Mouse (Mus musculus): ENCODE data around the gene Tspan5. TPM values are rescaled to one million over a fixed set of nuclear protein-coding genes. Genes with fewer than 3 reads are reported as not detected.

The Tspan5 gene
- polyA plus RNA-seq, 1 experiment from 2014 or later = 13.9 TPM

GRCm38 (mm10) chr3:138927437-138927836 lies 185.4 kb downstream of the Tspan5 start:
- Histone ChIP-seq H3K27me3 (ENCODE audit: control insufficient read depth, insufficient read depth, low read length) (no peaks in the 10 kb centered on the region), H3K4me2 (no peak overlapping the region), H3K4me1 (ENCODE audit: control insufficient read depth, insufficient read depth, low read length) (no peaks in the 10 kb centered on the region), H3K9ac (ENCODE audit: low read depth, low read length) (no peak overlapping the region), H3K27ac (ENCODE audit: low read depth, low read length) (no peak overlapping the region), H3K9me3 (replicated peaks; ENCODE audit: control insufficient read depth, low read length) (no peaks in the 10 kb centered on the region), H3K4me3 (ENCODE audit: low read depth, low read length) (no peak overlapping the region), H3K36me3 (ENCODE audit: control insufficient read depth, insufficient read depth, low read length) (peaks cover 12% of the 10 kb centered on the region; the same call in 1 of the 2 replicates)
- no peak for ATAC-seq (replicated peaks; ENCODE audit: insufficient number of reproducible peaks, low FRiP score, low TSS enrichment)
- WGBS (ENCODE audit: insufficient replicate concordance) = 91% methylated on average over 4 of the region's 4 CpGs

DNA sequence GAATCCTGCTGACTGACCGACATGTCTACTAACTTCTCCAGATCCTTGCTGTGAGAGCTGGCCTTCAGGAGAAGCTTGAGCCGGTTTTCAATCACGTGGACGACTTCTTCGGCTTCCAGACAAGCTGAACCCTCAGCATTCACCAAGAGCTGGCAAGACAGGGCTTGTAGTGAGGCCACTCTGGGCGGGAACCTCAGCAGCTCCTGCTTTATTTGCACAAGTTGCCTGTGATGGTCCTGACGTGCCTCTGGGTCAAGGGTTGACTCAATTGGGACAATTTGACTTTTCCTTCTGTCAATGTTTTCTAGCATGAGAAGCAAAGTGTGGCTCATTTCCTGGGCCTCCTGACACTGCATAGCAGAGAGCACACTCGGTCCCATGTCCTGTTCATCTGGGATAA lies 194.8 kb downstream of the Tspan5 start:
- Histone ChIP-seq H3K4me2 (no peak overlapping the region), H3K27me3 (ENCODE audit: control insufficient read depth, insufficient read depth, low read length) (no peaks in the 10 kb centered on the region), H3K36me3 (ENCODE audit: control insufficient read depth, insufficient read depth, low read length) (peaks cover 23% of the 10 kb centered on the region), H3K9me3 (replicated peaks; ENCODE audit: control insufficient read depth, low read length) (no peaks in the 10 kb centered on the region), H3K4me3 (ENCODE audit: low read depth, low read length) (no peak overlapping the region), H3K27ac (ENCODE audit: low read depth, low read length) (no peak overlapping the region), H3K9ac (ENCODE audit: low read depth, low read length) (no peak overlapping the region), H3K4me1 (ENCODE audit: control insufficient read depth, insufficient read depth, low read length) (no peaks in the 10 kb centered on the region)
- WGBS (ENCODE audit: insufficient replicate concordance) = 88% methylated on average over 8 of the region's 8 CpGs
- no peak for ATAC-seq (replicated peaks; ENCODE audit: insufficient number of reproducible peaks, low FRiP score, low TSS enrichment)

- Histone ChIP-seq H3K9ac (ENCODE audit: low read depth, low read length) (no peak overlapping the region), H3K27me3 (ENCODE audit: control insufficient read depth, insufficient read depth, low read length) (no peaks in the 10 kb centered on the region), H3K36me3 (ENCODE audit: control insufficient read depth, insufficient read depth, low read length) (peaks cover 24% of the 10 kb centered on the region), H3K4me1 (ENCODE audit: control insufficient read depth, insufficient read depth, low read length) (no peaks in the 10 kb centered on the region), H3K4me3 (ENCODE audit: low read depth, low read length) (no peak overlapping the region), H3K27ac (ENCODE audit: low read depth, low read length) (no peak overlapping the region), H3K9me3 (replicated peaks; ENCODE audit: control insufficient read depth, low read length) (no peaks in the 10 kb centered on the region), H3K4me2 (no peak overlapping the region)
- ATAC-seq (replicated peaks; ENCODE audit: insufficient number of reproducible peaks, low FRiP score, low TSS enrichment) = no peak
- WGBS (ENCODE audit: insufficient replicate concordance) = 94% methylated on average over 10 of the region's 10 CpGs
Observed at GRCm38 (mm10) chr3:138937241-138937640, 195.2 kb downstream of the Tspan5 start.

DNA sequence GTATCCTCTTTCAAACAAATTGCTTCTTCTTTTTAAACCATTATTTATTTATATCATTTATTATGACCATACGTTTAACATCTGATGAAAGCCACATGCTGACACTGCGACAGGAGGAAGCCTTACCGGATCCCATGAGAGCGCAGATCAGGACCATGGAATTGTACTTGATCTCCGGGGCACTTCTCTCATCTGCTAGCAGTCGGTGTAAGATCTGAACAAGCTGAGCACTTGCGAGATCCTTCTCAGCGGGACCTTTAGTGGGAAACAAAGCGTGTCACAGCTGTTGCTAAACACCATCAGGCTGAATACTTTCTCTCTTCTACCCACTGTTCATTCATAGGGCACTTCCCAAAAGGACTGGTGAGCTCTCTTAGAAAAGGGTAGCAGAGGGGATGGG lies 199.6 kb downstream of the Tspan5 start:
- H3K4me3 ChIP-seq (ENCODE audit: low read depth, low read length) = no peak overlapping the region
- no peak overlapping the region for H3K9ac ChIP-seq (ENCODE audit: low read depth, low read length)
- no peaks in the 10 kb centered on the region for H3K27me3 ChIP-seq (ENCODE audit: control insufficient read depth, insufficient read depth, low read length)
- no peaks in the 10 kb centered on the region for H3K4me1 ChIP-seq (ENCODE audit: control insufficient read depth, insufficient read depth, low read length)
- no peaks in the 10 kb centered on the region for H3K9me3 ChIP-seq (replicated peaks; ENCODE audit: control insufficient read depth, low read length)
- 74% methylated on average over 9 of the region's 9 CpGs for WGBS (ENCODE audit: insufficient replicate concordance)
- peaks cover 30% of the 10 kb centered on the region for H3K36me3 ChIP-seq (ENCODE audit: control insufficient read depth, insufficient read depth, low read length)
- no peak overlapping the region for H3K4me2 ChIP-seq
- no peak overlapping the region for H3K27ac ChIP-seq (ENCODE audit: low read depth, low read length)
- ATAC-seq (replicated peaks; ENCODE audit: insufficient number of reproducible peaks, low FRiP score, low TSS enrichment) = no peak

- no peak for ATAC-seq (replicated peaks; ENCODE audit: insufficient number of reproducible peaks, low FRiP score, low TSS enrichment)
- Histone ChIP-seq H3K4me2 (no peak overlapping the region), H3K36me3 (ENCODE audit: control insufficient read depth, insufficient read depth, low read length) (peaks cover 9% of the 10 kb centered on the region; the same call in 1 of the 2 replicates), H3K4me1 (ENCODE audit: control insufficient read depth, insufficient read depth, low read length) (peaks cover 4% of the 10 kb centered on the region; the same call in 1 of the 2 replicates), H3K27ac (ENCODE audit: low read depth, low read length) (no peak overlapping the region), H3K4me3 (ENCODE audit: low read depth, low read length) (no peak overlapping the region), H3K9ac (ENCODE audit: low read depth, low read length) (no peak overlapping the region), H3K9me3 (replicated peaks; ENCODE audit: control insufficient read depth, low read length) (no peaks in the 10 kb centered on the region), H3K27me3 (ENCODE audit: control insufficient read depth, insufficient read depth, low read length) (no peaks in the 10 kb centered on the region)
- WGBS (ENCODE audit: insufficient replicate concordance) = 93% methylated on average over 3 of the region's 3 CpGs
Observed at GRCm38 (mm10) chr3:138945516-138945915, 203.5 kb downstream of the Tspan5 start.

- no peak for ATAC-seq (replicated peaks; ENCODE audit: insufficient number of reproducible peaks, low FRiP score, low TSS enrichment)
- 95% methylated on average over 9 of the region's 9 CpGs for WGBS (ENCODE audit: insufficient replicate concordance)
- Histone ChIP-seq H3K4me3 (ENCODE audit: low read depth, low read length) (no peak overlapping the region), H3K9ac (ENCODE audit: low read depth, low read length) (no peak overlapping the region), H3K36me3 (ENCODE audit: control insufficient read depth, insufficient read depth, low read length) (peaks cover 12% of the 10 kb centered on the region), H3K4me1 (ENCODE audit: control insufficient read depth, insufficient read depth, low read length) (peaks cover 4% of the 10 kb centered on the region; the same call in 1 of the 2 replicates), H3K9me3 (replicated peaks; ENCODE audit: control insufficient read depth, low read length) (no peaks in the 10 kb centered on the region), H3K27me3 (ENCODE audit: control insufficient read depth, insufficient read depth, low read length) (no peaks in the 10 kb centered on the region), H3K4me2 (no peak overlapping the region), H3K27ac (ENCODE audit: low read depth, low read length) (no peak overlapping the region)
Observed at GRCm38 (mm10) chr3:138949081-138949480, 207.1 kb downstream of the Tspan5 start.

DNA sequence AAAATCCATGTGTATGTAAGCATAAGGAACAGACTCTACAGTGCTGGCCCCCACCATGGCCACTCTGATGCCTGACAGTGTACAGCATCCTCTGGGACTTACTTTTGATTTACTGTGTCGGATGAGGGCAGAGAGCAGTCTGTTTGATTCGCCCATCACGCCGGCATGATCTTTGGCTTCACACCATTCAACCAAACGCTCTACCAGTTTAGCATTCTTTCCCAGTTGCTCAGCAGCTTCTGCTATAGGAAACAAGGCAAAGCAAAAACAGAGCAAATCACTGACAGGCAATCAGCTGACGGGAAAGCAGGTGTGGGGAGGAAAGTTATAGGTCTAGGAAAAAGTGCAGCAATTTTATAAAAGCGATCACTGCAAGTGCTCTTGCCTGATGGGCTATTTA lies 213.2 kb downstream of the Tspan5 start:
- no peak for ATAC-seq (replicated peaks; ENCODE audit: insufficient number of reproducible peaks, low FRiP score, low TSS enrichment)
- Histone ChIP-seq H3K27ac (ENCODE audit: low read depth, low read length) (no peak overlapping the region), H3K27me3 (ENCODE audit: control insufficient read depth, insufficient read depth, low read length) (no peaks in the 10 kb centered on the region), H3K9me3 (replicated peaks; ENCODE audit: control insufficient read depth, low read length) (no peaks in the 10 kb centered on the region), H3K36me3 (ENCODE audit: control insufficient read depth, insufficient read depth, low read length) (peaks cover 20% of the 10 kb centered on the region), H3K4me1 (ENCODE audit: control insufficient read depth, insufficient read depth, low read length) (no peaks in the 10 kb centered on the region), H3K4me2 (no peak overlapping the region), H3K4me3 (ENCODE audit: low read depth, low read length) (no peak overlapping the region), H3K9ac (ENCODE audit: low read depth, low read length) (no peak overlapping the region)
- WGBS (ENCODE audit: insufficient replicate concordance) = 87% methylated on average over 7 of the region's 7 CpGs

Other genes with a start within 250 kb of the Tspan5 start
- gene Eif4e, start 216.0 kb upstream of the Tspan5 start, polyA plus RNA-seq (2014; fragmentation: Nextera tagmentation; extraction: Ambion mirVana) = 323 and 330 TPM in 2 replicates

Measured in heart, embryonic 11.5 days (tissue).